Mouse (Mus musculus): ENCODE measurements around the gene Zfp661.

DNA sequence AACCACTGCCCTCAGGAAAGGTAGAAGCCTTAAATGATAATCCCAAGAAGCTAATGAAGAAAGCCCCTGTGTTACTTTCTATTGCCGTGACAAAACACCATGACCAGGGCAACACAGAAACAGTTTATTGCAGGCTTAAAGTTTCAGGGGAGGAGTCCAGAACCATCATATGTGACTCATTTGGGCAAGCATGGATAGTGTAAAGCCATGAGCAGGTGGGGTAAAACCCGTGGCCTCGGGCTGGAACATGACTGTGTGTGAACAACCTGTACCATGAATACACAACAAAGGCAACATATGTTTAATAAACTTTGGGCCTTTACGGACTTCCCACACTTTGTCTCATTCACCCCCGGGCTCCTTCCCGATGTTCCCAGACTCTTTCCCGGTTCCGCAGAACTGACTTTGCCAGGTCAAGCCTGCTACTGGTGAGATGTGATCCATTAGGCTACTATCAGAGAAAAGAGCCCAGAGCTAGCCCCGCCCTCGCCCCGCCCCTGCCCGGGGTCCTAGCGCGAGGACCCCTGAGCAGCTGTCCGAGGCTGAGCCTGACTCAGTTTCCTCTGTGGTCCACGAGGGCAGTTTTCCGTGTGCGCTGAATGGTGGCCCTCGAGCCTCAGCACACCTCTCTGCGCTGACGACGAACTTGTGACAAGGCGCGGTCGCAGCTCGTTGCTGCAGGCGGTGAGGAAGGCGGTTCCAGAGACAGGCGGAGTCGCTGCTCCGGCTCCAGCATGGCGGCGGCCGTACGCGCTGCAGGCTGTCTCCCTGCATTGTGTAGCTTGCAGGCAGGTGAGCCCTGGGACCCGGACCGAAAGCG, at the start of gene Zfp661, which contains the start of gene Mrps5:
- no peak for TF ChIP-seq CTCF (IDR thresholded peaks at IDR 0.05; ENCODE audit: insufficient read depth, low read depth, low read length)
- TF ChIP-seq POLR2A (IDR thresholded peaks at IDR 0.05; ENCODE audit: insufficient read depth, low read depth, low read length): peak; percentile 29; the same call in 1 of the 2 replicates
